17 mouse cellular contexts compared by ENCODE assay signal in the genomic region with DNA sequence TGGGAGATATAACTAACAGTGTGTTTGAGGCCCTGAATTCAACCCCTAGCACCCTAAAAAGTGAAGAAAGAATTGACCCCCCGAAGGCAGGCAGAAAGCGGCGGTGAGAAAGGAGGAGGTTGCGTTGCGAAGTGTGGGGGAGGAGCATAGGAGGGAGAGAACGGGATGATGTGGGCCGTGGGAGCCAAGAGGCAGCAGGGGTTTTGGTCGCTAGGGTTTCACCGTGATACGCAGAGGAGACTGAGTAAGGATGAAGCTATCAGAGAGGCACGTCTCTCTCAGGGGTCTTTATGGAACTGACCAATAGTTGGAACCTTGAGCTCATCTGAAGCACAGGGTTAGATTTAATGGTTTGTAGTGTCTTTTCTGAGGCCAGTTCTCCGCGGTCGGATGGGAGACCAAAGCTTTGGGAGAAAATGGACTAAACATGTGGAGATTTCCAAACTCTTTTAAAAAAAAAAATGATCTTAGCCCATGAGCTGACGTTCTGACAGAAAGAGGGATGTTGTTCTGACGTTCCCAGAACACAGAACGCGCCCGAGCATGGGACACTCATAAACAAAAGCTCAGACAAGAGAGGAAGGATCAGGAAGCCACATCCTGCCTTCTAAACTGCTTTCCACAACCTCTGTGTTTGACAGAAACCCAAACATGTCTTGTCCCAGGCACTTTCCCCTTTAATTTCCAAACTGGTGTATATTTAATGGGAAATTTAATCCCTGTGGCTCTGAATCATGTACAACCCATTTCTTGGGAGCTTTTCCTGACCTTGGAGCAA.
A peak's percentile ranks its signal among the peaks of the same experiment; 100 is the strongest.
DNase-seq lines count a peak whose midpoint lies in the region; ATAC-seq and TF ChIP-seq lines count a peak whose summit lies in the region.
"Had no signal": no experiment of that assay in that cellular context is flagged by ENCODE, and none has a peak within 500 bp of the region (broad histone marks: within the 10 kb centered on the region; RNA-seq: fewer than 3 reads in every experiment).

No protein-coding gene starts in this region.

- H3K36me3 ChIP-seq in heart, embryonic 11.5 days (ENCODE audit: control insufficient read depth, insufficient read depth, low read length), result no peaks in the 10 kb centered on the region
- H3K36me3 ChIP-seq in heart, adult 2 months (ENCODE audit: control insufficient read depth, insufficient read depth, low read length), result no peaks in the 10 kb centered on the region
- H3K36me3 ChIP-seq in limb, embryonic 13.5 days, result no peaks in the 10 kb centered on the region
- no peaks in the 10 kb centered on the region for H3K36me3 ChIP-seq in limb, embryonic 10.5 days
- H3K36me3 ChIP-seq in intestine, embryonic 16.5 days (ENCODE audit: control insufficient read depth, insufficient read depth, low read length), result no peaks in the 10 kb centered on the region
- H3K36me3 ChIP-seq: liver, embryonic 12.5 days had no signal

- WGBS in heart, embryonic 11.5 days (ENCODE audit: insufficient replicate concordance), result 41% methylated on average over 19 of the region's 19 CpGs
- 49% methylated on average over 19 of the region's 19 CpGs for WGBS in heart, adult 2 months
- 51% methylated on average over 19 of the region's 19 CpGs for WGBS in limb, embryonic 13.5 days
- 51% methylated on average over 19 of the region's 19 CpGs for WGBS in limb, embryonic 10.5 days
- WGBS in intestine, embryonic 16.5 days, result 43% methylated on average over 19 of the region's 19 CpGs

- TF ChIP-seq CTCF in heart, adult 2 months (IDR thresholded peaks at IDR 0.05), result no peak

- no peak overlapping the region for H3K4me3 ChIP-seq in heart, embryonic 11.5 days (ENCODE audit: low read depth, low read length)
- no peak overlapping the region for H3K4me3 ChIP-seq in heart, adult 2 months
- no peak overlapping the region for H3K4me3 ChIP-seq in limb, embryonic 13.5 days
- no peak overlapping the region for H3K4me3 ChIP-seq in limb, embryonic 10.5 days
- no peak overlapping the region for H3K4me3 ChIP-seq in intestine, embryonic 16.5 days (ENCODE audit: low read length)
- H3K4me3 ChIP-seq: erythroblast, embryonic 14.5 days; liver, embryonic 12.5 days; megakaryocyte, embryonic 14.5 days had no signal

- H3K4me1 ChIP-seq in heart, embryonic 11.5 days (ENCODE audit: control insufficient read depth, insufficient read depth, low read length), result no peaks in the 10 kb centered on the region
- H3K4me1 ChIP-seq in heart, adult 2 months (ENCODE audit: control insufficient read depth, insufficient read depth, low read length), result no peaks in the 10 kb centered on the region
- peaks cover 48% of the 10 kb centered on the region for H3K4me1 ChIP-seq in limb, embryonic 13.5 days
- H3K4me1 ChIP-seq in limb, embryonic 10.5 days, result peaks cover 7% of the 10 kb centered on the region
- no peaks in the 10 kb centered on the region for H3K4me1 ChIP-seq in intestine, embryonic 16.5 days (ENCODE audit: control insufficient read depth, insufficient read depth, low read length)
- H3K4me1 ChIP-seq: liver, embryonic 12.5 days; megakaryocyte, embryonic 14.5 days had no signal

- H3K4me2 ChIP-seq in heart, embryonic 11.5 days, result peak overlapping the region; percentile 33
- H3K4me2 ChIP-seq in limb, embryonic 13.5 days (replicated peaks), result peak overlapping the region; percentile 17; the same call in 1 of the 2 replicates
- H3K4me2 ChIP-seq in intestine, embryonic 16.5 days (ENCODE audit: low read depth, low read length), result no peak overlapping the region
- H3K4me2 ChIP-seq: liver, embryonic 12.5 days had no signal

- no peaks in the 10 kb centered on the region for H3K79me2 ChIP-seq in heart, adult 2 months (replicated peaks; ENCODE audit: control insufficient read depth, insufficient read depth, low read length)

- no peak for TF ChIP-seq POLR2A in heart, adult 2 months (IDR thresholded peaks at IDR 0.05; ENCODE audit: insufficient read depth, low read depth, low read length)

- no peak overlapping the region for H3K27ac ChIP-seq in heart, embryonic 11.5 days (ENCODE audit: low read depth, low read length)
- no peak overlapping the region for H3K27ac ChIP-seq in heart, adult 2 months
- H3K27ac ChIP-seq in limb, embryonic 13.5 days, result no peak overlapping the region
- H3K27ac ChIP-seq in limb, embryonic 10.5 days, result no peak overlapping the region
- 0 out of 2 replicates have a peak overlapping the region, but pooled peaks have one; percentile 5 for H3K27ac ChIP-seq in intestine, embryonic 16.5 days (ENCODE audit: low read length)
- H3K27ac ChIP-seq: liver, embryonic 12.5 days had no signal

- no peaks in the 10 kb centered on the region for H3K27me3 ChIP-seq in heart, embryonic 11.5 days (ENCODE audit: control insufficient read depth, insufficient read depth, low read length)
- peaks cover 2% of the 10 kb centered on the region; the same call in 1 of the 2 replicates for H3K27me3 ChIP-seq in heart, adult 2 months (ENCODE audit: control insufficient read depth, insufficient read depth, low read length)
- no peaks in the 10 kb centered on the region for H3K27me3 ChIP-seq in limb, embryonic 13.5 days
- H3K27me3 ChIP-seq in limb, embryonic 10.5 days (ENCODE audit: low read depth, poor library complexity, severe bottlenecking), result no peaks in the 10 kb centered on the region
- H3K27me3 ChIP-seq in intestine, embryonic 16.5 days (replicated peaks; ENCODE audit: control insufficient read depth, insufficient read depth, low read length), result no peaks in the 10 kb centered on the region

- no peak for ATAC-seq in heart, embryonic 11.5 days (replicated peaks; ENCODE audit: insufficient number of reproducible peaks, low FRiP score, low TSS enrichment)
- no peak for ATAC-seq in limb, embryonic 13.5 days (ENCODE audit: low FRiP score, low read depth)
- ATAC-seq in intestine, embryonic 16.5 days, result no peak
- ATAC-seq: forebrain, postnatal 0 days; inflammation-experienced regulatory T-cells, adult 6 months; liver, embryonic 12.5 days had no signal

- intact Hi-C loops in heart, adult 2 months (cut with DNase I), result no loop called here

- DNase-seq in heart, adult 2 months, result no peak
- DNase-seq in limb, embryonic 10.5 days (ENCODE audit: low spot score), result no peak
- DNase-seq in lung, postnatal 36 days, result peak; percentile 18
- DNase-seq in layer of hippocampus, adult 9-11 months, result no peak
- no peak for DNase-seq in right cerebral cortex, adult 2 months (ENCODE audit: low spot score in 2 of 2)
- DNase-seq: adrenal gland, adult 2 months; cerebellum, adult 2 months; forebrain, postnatal 0 days; heart, postnatal 10 days; thymus, adult 18-20 months had no signal

- no peak for TF ChIP-seq EP300 in heart, adult 2 months (IDR thresholded peaks at IDR 0.05; ENCODE audit: insufficient read depth, low read depth, low read length)

- no peaks in the 10 kb centered on the region for H3K9me3 ChIP-seq in heart, embryonic 11.5 days (replicated peaks; ENCODE audit: control insufficient read depth, low read length)
- H3K9me3 ChIP-seq in limb, embryonic 13.5 days, result peaks cover 3% of the 10 kb centered on the region; the same call in 1 of the 2 replicates
- no peaks in the 10 kb centered on the region for H3K9me3 ChIP-seq in limb, embryonic 10.5 days (replicated peaks)
- no peaks in the 10 kb centered on the region for H3K9me3 ChIP-seq in intestine, embryonic 16.5 days (ENCODE audit: control insufficient read depth, low read length)
- H3K9me3 ChIP-seq: liver, embryonic 12.5 days had no signal

- no peak overlapping the region for H3K9ac ChIP-seq in heart, embryonic 11.5 days (ENCODE audit: low read depth, low read length)
- H3K9ac ChIP-seq in heart, adult 2 months (ENCODE audit: low read depth, low read length), result no peak overlapping the region
- no peak overlapping the region for H3K9ac ChIP-seq in limb, embryonic 13.5 days
- H3K9ac ChIP-seq in intestine, embryonic 16.5 days (ENCODE audit: low read depth, low read length), result no peak overlapping the region
- H3K9ac ChIP-seq: forebrain, postnatal 0 days; liver, embryonic 12.5 days had no signal
